Mouse (Mus musculus): ENCODE data around the gene Ubap2l.

DNA sequence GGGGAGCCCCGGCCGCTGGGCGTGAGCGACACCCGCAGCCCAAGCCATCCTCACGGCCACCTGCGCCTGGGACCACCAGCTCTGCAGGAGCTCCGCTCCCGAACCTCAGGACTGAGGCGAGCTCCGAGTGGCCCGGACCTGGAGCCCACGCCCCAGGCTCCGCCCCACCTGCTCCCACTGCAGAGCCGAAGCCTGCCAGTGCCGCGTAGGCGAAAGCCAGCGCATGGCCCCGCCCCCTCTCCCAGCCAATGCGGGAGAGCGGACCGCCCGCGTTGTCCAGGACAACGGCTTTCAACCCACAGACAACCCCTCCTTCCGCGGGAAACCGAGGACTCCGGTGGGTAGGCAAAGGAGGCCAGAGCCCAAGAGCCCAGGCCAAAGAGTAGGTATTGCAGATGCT lies 92.0 kb downstream of the Ubap2l start:
- TF ChIP-seq TAL1 (IDR thresholded peaks at IDR 0.05; ENCODE audit: low read length) (no peak), GATA1 (IDR thresholded peaks at IDR 0.05; ENCODE audit: low read length) (no peak)

All from erythroblast, embryonic 14.5 days (primary cell).